Mouse (Mus musculus) limb, embryonic 13.5 days (tissue): ENCODE results near the gene Gkn1. TPM values are rescaled to one million over a fixed set of nuclear protein-coding genes. Genes with fewer than 3 reads are reported as not detected.

Source experiments
- ATAC-seq: fragments of 200-750 bp; cut with Nextera tagmentation; 2 replicates; pipeline ENCODE4 v1.8.0; 2017; ENCODE audit warnings: low read depth, moderate number of reproducible peaks, moderate TSS enrichment; ENCODE audit not compliant: low FRiP score
- H3K27ac ChIP-seq: fragments of 300-500 bp; sonication (generic); 2 replicates; pipeline ENCODE4 v1.5.1; 2015; ENCODE audit warnings: inconsistent platforms, mild to moderate bottlenecking, moderate library complexity
- H3K27me3 ChIP-seq: fragments of 300-500 bp; sonication (generic); 2 replicates; pipeline ENCODE4 v1.6.1; 2015; ENCODE audit warnings: mild to moderate bottlenecking, inconsistent platforms
- H3K36me3 ChIP-seq: fragments of 300-500 bp; sonication (generic); 2 replicates; pipeline ENCODE4 v1.6.1; 2015; ENCODE audit warnings: inconsistent platforms, mild to moderate bottlenecking, moderate library complexity
- H3K4me1 ChIP-seq: fragments of 300-500 bp; sonication (generic); 2 replicates; pipeline ENCODE4 v1.6.1; 2015; ENCODE audit warnings: inconsistent platforms
- H3K4me2 ChIP-seq: fragments of 300-500 bp; sonication (generic); replicated peaks from 2 replicates; pipeline ENCODE4 v1.6.1; 2015; ENCODE audit warnings: inconsistent platforms, mild to moderate bottlenecking, moderate library complexity
- H3K4me3 ChIP-seq: fragments of 300-500 bp; sonication (generic); 2 replicates; pipeline ENCODE4 v1.5.1; 2015; ENCODE audit warnings: moderate library complexity, mild to moderate bottlenecking, inconsistent platforms
- H3K9ac ChIP-seq: fragments of 300-500 bp; sonication (generic); 2 replicates; pipeline ENCODE4 v1.6.1; 2015; ENCODE audit warnings: mild to moderate bottlenecking, inconsistent platforms
- H3K9me3 ChIP-seq: fragments of 300-500 bp; sonication (generic); 2 replicates; pipeline ENCODE4 v1.6.1; 2016; ENCODE audit warnings: inconsistent platforms
- whole genome bisulfite sequencing: fragments of 180-500 bp; shearing (Covaris S2); methylation state at CpG from one replicate; pipeline ENCODE4 v1.1.7; 2015; 5-methylcytosine and 5-hydroxymethylcytosine counted together
- polyA plus RNA-seq: library from polyadenylated mRNA; unstranded; fragments of >200 nt; fragmentation: Nextera tagmentation; extraction: Ambion mirVana; gene quantifications from 2 replicates; pipeline ENCODE4 v1.2.1, GENCODE M21; 2015

Gkn1 gene
- polyA plus RNA-seq, 1 experiment from 2014 or later = not detected

GRCm38 (mm10) chr6:87373057-87373456 lies 22.3 kb upstream of the Gkn1 start, which contains the start of gene Gkn2:
Gkn2 (plus strand) TSS chr6:87373357.
- no peak within 1 kb of the TSS for H3K4me2 ChIP-seq
- no peak within 1 kb of the TSS for H3K27ac ChIP-seq
- 87% methylated on average over 9 of the region's 9 CpGs for WGBS
- no peaks in the 10 kb centered on the region for H3K36me3 ChIP-seq
- H3K4me1 ChIP-seq = no peaks in the 10 kb centered on the region
- H3K9ac ChIP-seq = no peak within 1 kb of the TSS
- H3K4me3 ChIP-seq = no peak within 1 kb of the TSS
- no peaks in the 10 kb centered on the region for H3K27me3 ChIP-seq
- H3K9me3 ChIP-seq = no peaks in the 10 kb centered on the region
- no peak for ATAC-seq

GRCm38 (mm10) chr6:87369223-87369622 lies 18.5 kb upstream of the Gkn1 start:
- 90% methylated on average over 5 of the region's 5 CpGs for whole genome bisulfite sequencing
- ATAC-seq = no peak
- H3K27ac ChIP-seq = no peak overlapping the region
- H3K27me3 ChIP-seq = no peaks in the 10 kb centered on the region
- no peak overlapping the region for H3K4me2 ChIP-seq
- no peaks in the 10 kb centered on the region for H3K36me3 ChIP-seq
- H3K4me3 ChIP-seq = no peak overlapping the region
- H3K9ac ChIP-seq = no peak overlapping the region
- no peaks in the 10 kb centered on the region for H3K9me3 ChIP-seq
- H3K4me1 ChIP-seq = no peaks in the 10 kb centered on the region

GRCm38 (mm10) chr6:87354441-87354840 lies 3.7 kb upstream of the Gkn1 start:
- Histone ChIP-seq H3K9ac (no peak overlapping the region), H3K27me3 (no peaks in the 10 kb centered on the region), H3K4me2 (no peak overlapping the region), H3K4me1 (peaks cover 4% of the 10 kb centered on the region; the same call in 1 of the 2 replicates), H3K36me3 (no peaks in the 10 kb centered on the region), H3K27ac (no peak overlapping the region), H3K4me3 (no peak overlapping the region), H3K9me3 (no peaks in the 10 kb centered on the region)
- ATAC-seq = no peak
- 80% methylated on average over 5 of the region's 5 CpGs for WGBS

- Histone ChIP-seq H3K27me3 (no peaks in the 10 kb centered on the region), H3K4me1 (peaks cover 34% of the 10 kb centered on the region), H3K4me3 (peak overlapping the region; percentile 74; the same call in 1 of the 2 replicates), H3K27ac (0 out of 2 replicates have a peak overlapping the region, but pooled peaks have one; percentile 33), H3K9ac (no peak overlapping the region; the same call in 1 of the 2 replicates), H3K9me3 (no peaks in the 10 kb centered on the region), H3K36me3 (no peaks in the 10 kb centered on the region), H3K4me2 (peak overlapping the region; percentile 90; the same call in 1 of the 2 replicates)
- ATAC-seq = no peak; the same call in 1 of the 2 replicates
- 24% methylated on average over 6 of the region's 6 CpGs for WGBS
These were observed 14.8 kb downstream of the Gkn1 start for GRCm38 (mm10) chr6:87335935-87336295.

- peak within 1 kb of the TSS; percentile 94 for H3K27ac ChIP-seq
- no peaks in the 10 kb centered on the region for H3K27me3 ChIP-seq
- no peaks in the 10 kb centered on the region for H3K9me3 ChIP-seq
- ATAC-seq = peak; percentile 67
- under 1% methylated on average over 54 of the region's 54 CpGs for WGBS
- peaks cover 40% of the 10 kb centered on the region for H3K4me1 ChIP-seq
- H3K36me3 ChIP-seq = no peaks in the 10 kb centered on the region
- peak within 1 kb of the TSS; percentile 90 for H3K4me2 ChIP-seq
- peak within 1 kb of the TSS; percentile 98 for H3K9ac ChIP-seq
- H3K4me3 ChIP-seq = peak within 1 kb of the TSS; percentile 74
These were observed 15.4 kb downstream of the Gkn1 start, which contains the start of gene Antxr1 for GRCm38 (mm10) chr6:87335091-87335934. Antxr1 (minus strand) TSS chr6:87335821.

GRCm38 (mm10) chr6:87334361-87335090 lies 16.2 kb downstream of the Gkn1 start:
- no peaks in the 10 kb centered on the region for H3K27me3 ChIP-seq
- H3K27ac ChIP-seq = peak overlapping the region; percentile 94
- peak; percentile 42; the same call in 1 of the 2 replicates for ATAC-seq

GRCm38 (mm10) chr6:87332380-87332779 lies 18.4 kb downstream of the Gkn1 start:
- Histone ChIP-seq H3K9me3 (no peaks in the 10 kb centered on the region), H3K9ac (no peak overlapping the region), H3K4me3 (peak overlapping the region; percentile 74), H3K27me3 (no peaks in the 10 kb centered on the region), H3K36me3 (no peaks in the 10 kb centered on the region), H3K27ac (no peak overlapping the region), H3K4me2 (peak overlapping the region; percentile 90), H3K4me1 (peaks cover 56% of the 10 kb centered on the region)
- WGBS = 64% methylated on average over 2 of the region's 2 CpGs
- no peak for ATAC-seq

More at GRCm38 (mm10) chr6:87334361-87335090, 16.2 kb downstream of the Gkn1 start:
- peak overlapping the region; percentile 74 for H3K4me3 ChIP-seq
- peaks cover 48% of the 10 kb centered on the region for H3K4me1 ChIP-seq
- H3K9ac ChIP-seq = peak overlapping the region; percentile 98
- no peaks in the 10 kb centered on the region for H3K36me3 ChIP-seq
- H3K9me3 ChIP-seq = no peaks in the 10 kb centered on the region
- WGBS = 2% methylated on average over 11 of the region's 11 CpGs
- H3K4me2 ChIP-seq = peak overlapping the region; percentile 90

- H3K4me2 ChIP-seq = no peak overlapping the region
- ATAC-seq = no peak
- no peaks in the 10 kb centered on the region for H3K9me3 ChIP-seq
- H3K4me3 ChIP-seq = no peak overlapping the region
- H3K36me3 ChIP-seq = 0 out of 2 replicates have a peak, but pooled peaks cover 5% of the 10 kb centered on the region
- H3K4me1 ChIP-seq = peaks cover 43% of the 10 kb centered on the region
- H3K27ac ChIP-seq = no peak overlapping the region
- whole genome bisulfite sequencing = 83% methylated on average over 22 of the region's 22 CpGs
- no peaks in the 10 kb centered on the region for H3K27me3 ChIP-seq
- H3K9ac ChIP-seq = no peak overlapping the region
These were observed 22.2 kb downstream of the Gkn1 start for GRCm38 (mm10) chr6:87328265-87329173.

- 91% methylated on average over 2 of the region's 2 CpGs for WGBS
- no peak overlapping the region for H3K4me2 ChIP-seq
- no peak overlapping the region for H3K27ac ChIP-seq
- no peak overlapping the region for H3K4me3 ChIP-seq
- no peak for ATAC-seq
- no peaks in the 10 kb centered on the region for H3K9me3 ChIP-seq
- H3K27me3 ChIP-seq = no peaks in the 10 kb centered on the region
- no peak overlapping the region for H3K9ac ChIP-seq
- H3K36me3 ChIP-seq = 0 out of 2 replicates have a peak, but pooled peaks cover 5% of the 10 kb centered on the region
- peaks cover 30% of the 10 kb centered on the region for H3K4me1 ChIP-seq
These were observed 23.8 kb downstream of the Gkn1 start for GRCm38 (mm10) chr6:87326932-87327331.

- ATAC-seq = no peak
- 0 out of 2 replicates have a peak, but pooled peaks cover 5% of the 10 kb centered on the region for H3K36me3 ChIP-seq
- no peak overlapping the region for H3K9ac ChIP-seq
- H3K4me3 ChIP-seq = no peak overlapping the region
- H3K27me3 ChIP-seq = no peaks in the 10 kb centered on the region
- H3K9me3 ChIP-seq = no peaks in the 10 kb centered on the region
- no peak overlapping the region for H3K4me2 ChIP-seq
- 92% methylated on average over 2 of the region's 2 CpGs for WGBS
- no peak overlapping the region for H3K27ac ChIP-seq
- no peaks in the 10 kb centered on the region; the same call in 1 of the 2 replicates for H3K4me1 ChIP-seq
These were observed 27.4 kb downstream of the Gkn1 start for GRCm38 (mm10) chr6:87323381-87323780.

GRCm38 (mm10) chr6:87318651-87319050 lies 32.1 kb downstream of the Gkn1 start:
- no peak overlapping the region for H3K4me2 ChIP-seq
- H3K9ac ChIP-seq = no peak overlapping the region
- no peak for ATAC-seq
- no peaks in the 10 kb centered on the region for H3K36me3 ChIP-seq
- H3K4me1 ChIP-seq = peaks cover 4% of the 10 kb centered on the region
- H3K9me3 ChIP-seq = no peaks in the 10 kb centered on the region
- H3K27me3 ChIP-seq = no peaks in the 10 kb centered on the region
- H3K27ac ChIP-seq = no peak overlapping the region
- H3K4me3 ChIP-seq = no peak overlapping the region
- WGBS = 92% methylated on average over 7 of the region's 7 CpGs
